Mouse (Mus musculus): ENCODE results near the gene Nup98. TPM values are rescaled to one million over a fixed set of nuclear protein-coding genes. Genes with fewer than 3 reads are reported as not detected.

Nup98 gene
- polyA plus RNA-seq, 1 experiment: not detected

- H3K27ac ChIP-seq (ENCODE audit: insufficient read depth, low read depth, low read length): no peak overlapping the region
- whole genome bisulfite sequencing: 64% methylated on average over 7 of the region's 7 CpGs
- TF ChIP-seq CTCF (IDR thresholded peaks at IDR 0.05; ENCODE audit: insufficient read depth, low read depth, low read length) (no peak), POLR2A (IDR thresholded peaks at IDR 0.05; ENCODE audit: insufficient read depth, low read depth, low read length) (no peak)
- H3K4me1 ChIP-seq (ENCODE audit: control insufficient read depth, insufficient read depth, low read length): no peaks in the 10 kb centered on the region
- no peak overlapping the region for H3K4me3 ChIP-seq (ENCODE audit: insufficient read depth, low read depth, low read length)
Observed at GRCm38 (mm10) chr7:102078517-102078916, 131.5 kb downstream of the Nup98 start.

DNA sequence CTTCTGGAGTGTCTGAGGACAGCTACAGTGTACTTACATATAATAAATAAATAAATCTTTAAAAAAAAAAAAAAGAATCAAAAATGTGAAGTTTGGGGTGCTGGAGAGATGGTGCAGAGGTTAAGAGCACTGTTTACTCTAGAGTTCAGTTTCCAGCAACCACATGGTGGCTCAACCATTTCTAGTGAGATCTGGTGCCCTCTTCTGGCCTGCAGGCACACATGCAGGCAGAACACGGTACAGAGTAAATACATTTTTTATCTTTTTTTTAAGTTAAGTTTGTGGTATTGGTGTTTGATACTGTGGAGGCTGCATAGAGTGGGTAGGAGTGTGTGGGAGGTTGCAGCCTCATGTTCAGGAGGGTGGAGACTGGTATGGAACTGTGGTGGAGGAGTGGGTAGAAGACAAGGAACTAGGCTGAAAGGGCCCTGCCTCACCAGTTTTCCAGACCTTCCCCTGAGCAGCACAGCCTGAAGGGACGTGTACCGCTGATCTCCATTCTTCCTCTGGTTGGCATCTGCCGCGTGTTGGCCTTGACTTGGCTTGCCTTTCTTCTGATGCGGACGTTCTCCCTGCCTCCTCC is 133.2 kb downstream of the Nup98 start:
- H3K4me3 ChIP-seq (ENCODE audit: insufficient read depth, low read depth, low read length): no peak overlapping the region
- WGBS: 74% methylated on average over 7 of the region's 7 CpGs
- TF ChIP-seq POLR2A (IDR thresholded peaks at IDR 0.05; ENCODE audit: insufficient read depth, low read depth, low read length): no peak
- no peak for TF ChIP-seq CTCF (IDR thresholded peaks at IDR 0.05; ENCODE audit: insufficient read depth, low read depth, low read length)
- H3K27ac ChIP-seq (ENCODE audit: insufficient read depth, low read depth, low read length): no peak overlapping the region
- no peaks in the 10 kb centered on the region for H3K4me1 ChIP-seq (ENCODE audit: control insufficient read depth, insufficient read depth, low read length)

Other genes starting within 250 kb of the Nup98 start
- gene Il18bp, start 191.5 kb downstream of the Nup98 start, polyA plus RNA-seq (2012; ENCODE audit: insufficient read depth, insufficient read length, low replicate concordance, missing spikeins): not detected in 2 replicates
- not detected in 2 replicates for gene Rnf121, start 144.7 kb downstream of the Nup98 start, polyA plus RNA-seq (2012; ENCODE audit: insufficient read depth, insufficient read length, low replicate concordance, missing spikeins)
- not detected in 2 replicates for gene Xndc1, start 144.7 kb downstream of the Nup98 start, polyA plus RNA-seq (2012; ENCODE audit: insufficient read depth, insufficient read length, low replicate concordance, missing spikeins)
- not detected in 2 replicates for gene Xntrpc, start 144.5 kb downstream of the Nup98 start, polyA plus RNA-seq (2012; ENCODE audit: insufficient read depth, insufficient read length, low replicate concordance, missing spikeins)
- gene Trpc2, start 127.1 kb downstream of the Nup98 start, polyA plus RNA-seq (2012; ENCODE audit: insufficient read depth, insufficient read length, low replicate concordance, missing spikeins): not detected in 2 replicates
- gene Art1, start 108.4 kb downstream of the Nup98 start, polyA plus RNA-seq (2012; ENCODE audit: insufficient read depth, insufficient read length, low replicate concordance, missing spikeins): not detected in 2 replicates
- not detected in 2 replicates for gene Art5, start 100.7 kb downstream of the Nup98 start, polyA plus RNA-seq (2012; ENCODE audit: insufficient read depth, insufficient read length, low replicate concordance, missing spikeins)
- gene Chrna10, start 93.3 kb downstream of the Nup98 start, polyA plus RNA-seq (2012; ENCODE audit: insufficient read depth, insufficient read length, low replicate concordance, missing spikeins): not detected in 2 replicates
- gene Pgap2, start within 50 bp of the Nup98 start, polyA plus RNA-seq (2012; ENCODE audit: insufficient read depth, insufficient read length, low replicate concordance, missing spikeins): not detected in 2 replicates
- not detected in 2 replicates for gene Rhog, start 45.9 kb upstream of the Nup98 start, polyA plus RNA-seq (2012; ENCODE audit: insufficient read depth, insufficient read length, low replicate concordance, missing spikeins)
- not detected in 2 replicates for gene Stim1, start 57.6 kb upstream of the Nup98 start, polyA plus RNA-seq (2012; ENCODE audit: insufficient read depth, insufficient read length, low replicate concordance, missing spikeins)
- not detected in 2 replicates for gene Rrm1, start 231.5 kb upstream of the Nup98 start, polyA plus RNA-seq (2012; ENCODE audit: insufficient read depth, insufficient read length, low replicate concordance, missing spikeins)